Mouse (Mus musculus) kidney, embryonic 15.5 days (tissue): ENCODE data around the gene Odaph. TPM values are rescaled to one million over a fixed set of nuclear protein-coding genes. Genes with fewer than 3 reads are reported as not detected.

ENCODE experiments used
- ATAC-seq: fragments of 200-750 bp; cut with Nextera tagmentation; replicated peaks from 2 replicates; pipeline ENCODE4 v1.8.0; 2017; ENCODE audit warnings: moderate TSS enrichment; ENCODE audit not compliant: low FRiP score
- H3K27ac ChIP-seq: fragments of 300-500 bp; sonication (generic); 2 replicates; pipeline ENCODE4 v1.5.1; 2015; ENCODE audit warnings: mild to moderate bottlenecking, inconsistent platforms
- H3K27me3 ChIP-seq: fragments of 300-500 bp; sonication (generic); 2 replicates; pipeline ENCODE4 v1.6.1; 2015; ENCODE audit warnings: inconsistent platforms
- H3K36me3 ChIP-seq: fragments of 300-500 bp; sonication (generic); 2 replicates; pipeline ENCODE4 v1.6.1; 2015; ENCODE audit warnings: inconsistent platforms
- H3K4me1 ChIP-seq: fragments of 300-500 bp; sonication (generic); 2 replicates; pipeline ENCODE4 v1.6.1; 2015; ENCODE audit warnings: inconsistent platforms
- H3K4me2 ChIP-seq: fragments of 300-500 bp; sonication (generic); 2 replicates; pipeline ENCODE4 v1.6.1; 2015; ENCODE audit warnings: moderate library complexity, mild to moderate bottlenecking, inconsistent platforms
- H3K4me3 ChIP-seq: fragments of 300-500 bp; sonication (generic); replicated peaks from 2 replicates; pipeline ENCODE4 v1.5.1; 2015; ENCODE audit warnings: mild to moderate bottlenecking, inconsistent platforms
- H3K9ac ChIP-seq: fragments of 300-500 bp; sonication (generic); 2 replicates; pipeline ENCODE4 v1.6.1; 2015; ENCODE audit warnings: mild to moderate bottlenecking, inconsistent platforms
- H3K9me3 ChIP-seq: fragments of 300-500 bp; sonication (generic); replicated peaks from 2 replicates; pipeline ENCODE4 v1.6.1; 2016; ENCODE audit warnings: inconsistent platforms
- WGBS: fragments of 180-500 bp; shearing (Covaris S2); methylation state at CpG from one replicate; pipeline ENCODE4 v1.1.7; 2015; ENCODE audit warnings: mixed read lengths; 5-methylcytosine and 5-hydroxymethylcytosine counted together
- polyA plus RNA-seq: library from polyadenylated mRNA; unstranded; fragments of >200 nt; fragmentation: Nextera tagmentation; extraction: Ambion mirVana; gene quantifications from 2 replicates; pipeline ENCODE4 v1.2.1, GENCODE M21; 2015

Gene Odaph
- polyA plus RNA-seq, 1 experiment from 2014 or later, result not detected

DNA sequence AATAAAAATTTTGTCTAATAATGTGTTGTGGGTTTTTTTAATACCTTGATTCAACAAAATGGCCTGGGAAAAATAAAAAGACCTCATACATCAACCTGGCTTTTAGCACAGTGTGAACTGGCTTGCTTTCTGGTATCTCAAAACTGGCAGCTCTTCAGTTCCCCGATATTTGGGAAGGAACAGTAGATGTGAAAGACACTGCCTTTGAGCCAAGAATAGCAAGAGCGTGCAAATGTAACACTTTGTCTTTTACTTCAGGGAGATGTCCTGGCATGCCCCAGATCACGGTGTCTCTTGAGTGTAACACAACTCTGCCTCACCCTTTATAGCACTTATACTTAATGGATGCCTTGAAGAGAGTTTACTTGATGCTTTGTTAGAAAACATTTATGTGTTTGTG lies 15.2 kb upstream of the Odaph start:
- Histone ChIP-seq H3K36me3 (no peaks in the 10 kb centered on the region; the same call in 1 of the 2 replicates), H3K4me2 (no peak overlapping the region), H3K9me3 (no peaks in the 10 kb centered on the region), H3K27me3 (no peaks in the 10 kb centered on the region), H3K4me3 (no peak overlapping the region), H3K9ac (no peak overlapping the region), H3K4me1 (no peaks in the 10 kb centered on the region), H3K27ac (no peak overlapping the region)
- no peak for ATAC-seq
- WGBS, result 88% methylated on average over 3 of the region's 3 CpGs

DNA sequence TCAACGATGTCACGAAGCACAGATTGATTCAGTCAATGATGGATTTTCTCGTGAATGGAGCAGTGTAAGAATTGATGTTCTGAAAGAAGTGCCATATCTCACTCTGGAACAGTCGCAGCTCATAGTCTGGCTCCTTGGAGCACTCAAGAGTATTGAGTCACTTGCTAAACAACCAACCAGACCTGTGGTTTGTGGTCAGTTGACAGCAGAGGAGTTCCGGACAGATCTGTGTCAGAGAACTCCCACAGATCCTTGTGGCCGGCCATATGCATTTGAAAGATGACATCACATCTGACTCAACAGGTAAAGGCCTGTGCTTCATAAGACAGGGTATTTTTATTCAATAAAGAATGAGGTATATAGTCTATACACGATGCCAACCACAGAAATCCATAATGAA lies 13.3 kb upstream of the Odaph start:
- no peak for ATAC-seq
- Histone ChIP-seq H3K9me3 (no peaks in the 10 kb centered on the region), H3K27ac (no peak overlapping the region), H3K27me3 (no peaks in the 10 kb centered on the region), H3K4me1 (no peaks in the 10 kb centered on the region), H3K4me3 (no peak overlapping the region), H3K9ac (no peak overlapping the region), H3K36me3 (no peaks in the 10 kb centered on the region; the same call in 1 of the 2 replicates), H3K4me2 (no peak overlapping the region)
- 90% methylated on average over 7 of the region's 7 CpGs for WGBS

DNA sequence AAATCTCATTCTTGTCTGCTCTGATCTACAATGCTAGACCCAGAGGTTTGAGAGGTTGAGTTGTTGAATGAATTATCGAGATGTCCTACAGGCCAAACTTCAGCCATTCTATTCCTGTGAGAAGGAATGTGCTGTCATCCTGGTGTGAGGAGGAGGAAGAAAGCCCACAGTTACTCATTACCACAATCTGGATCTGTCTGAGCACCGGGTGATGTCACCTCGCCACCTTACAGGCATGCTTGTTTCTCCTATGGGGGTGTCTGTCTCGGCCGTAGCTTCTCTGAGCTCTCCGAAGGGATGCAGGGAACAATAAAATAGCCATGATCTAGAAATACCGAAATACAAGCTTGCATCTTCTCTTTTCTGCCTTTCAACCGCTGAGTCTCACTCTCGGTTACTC lies 11.5 kb upstream of the Odaph start:
- no peaks in the 10 kb centered on the region for H3K27me3 ChIP-seq
- H3K4me2 ChIP-seq, result no peak overlapping the region
- H3K27ac ChIP-seq, result no peak overlapping the region
- H3K9me3 ChIP-seq, result no peaks in the 10 kb centered on the region
- H3K4me1 ChIP-seq, result no peaks in the 10 kb centered on the region
- no peak for ATAC-seq
- WGBS, result 89% methylated on average over 9 of the region's 9 CpGs
- no peak overlapping the region for H3K4me3 ChIP-seq
- no peaks in the 10 kb centered on the region for H3K36me3 ChIP-seq
- H3K9ac ChIP-seq, result no peak overlapping the region

DNA sequence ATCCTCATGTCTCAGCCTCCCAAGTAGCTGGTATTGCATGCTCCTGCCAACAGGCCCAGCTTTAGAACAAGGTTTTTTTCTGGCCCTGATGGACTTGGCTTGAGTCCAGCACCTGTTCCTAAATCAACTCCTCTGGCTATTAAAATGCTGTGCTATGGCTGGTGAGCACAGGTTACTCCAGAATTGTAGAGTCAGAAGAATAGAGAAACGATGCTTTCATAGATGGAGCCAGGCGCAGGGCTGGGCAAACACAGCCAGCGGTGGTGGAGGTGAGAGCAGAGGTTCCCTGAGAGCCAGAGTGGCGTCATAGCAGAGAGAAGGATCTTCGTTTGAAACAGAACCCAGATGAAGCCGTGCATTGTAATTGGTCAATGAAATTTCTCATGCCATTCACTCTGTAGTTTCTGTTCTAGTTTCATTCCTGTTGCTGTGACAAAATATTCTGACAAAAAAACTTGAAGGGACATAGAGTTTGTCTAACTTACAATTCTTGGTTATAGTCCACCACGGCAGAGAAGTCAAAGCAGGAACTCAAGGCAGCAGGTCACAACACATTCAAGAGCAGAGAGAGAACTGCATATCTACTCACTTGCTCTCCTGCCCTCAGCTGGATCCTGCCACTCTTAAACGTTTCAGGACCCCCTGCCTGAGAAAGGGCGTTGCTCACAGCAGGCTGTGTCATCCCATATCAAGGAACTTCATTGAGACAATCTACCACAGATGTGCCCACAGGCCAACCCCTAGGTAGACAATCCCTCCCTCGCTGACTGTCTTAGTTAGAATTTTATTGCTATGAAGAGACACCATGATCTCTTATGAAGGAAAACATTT lies 10.5 kb upstream of the Odaph start:
- Histone ChIP-seq H3K27ac (no peak overlapping the region), H3K9me3 (no peaks in the 10 kb centered on the region), H3K4me1 (no peaks in the 10 kb centered on the region), H3K4me2 (no peak overlapping the region), H3K4me3 (no peak overlapping the region), H3K27me3 (no peaks in the 10 kb centered on the region), H3K9ac (no peak overlapping the region), H3K36me3 (no peaks in the 10 kb centered on the region)
- ATAC-seq, result no peak
- WGBS, result 78% methylated on average over 10 of the region's 10 CpGs

DNA sequence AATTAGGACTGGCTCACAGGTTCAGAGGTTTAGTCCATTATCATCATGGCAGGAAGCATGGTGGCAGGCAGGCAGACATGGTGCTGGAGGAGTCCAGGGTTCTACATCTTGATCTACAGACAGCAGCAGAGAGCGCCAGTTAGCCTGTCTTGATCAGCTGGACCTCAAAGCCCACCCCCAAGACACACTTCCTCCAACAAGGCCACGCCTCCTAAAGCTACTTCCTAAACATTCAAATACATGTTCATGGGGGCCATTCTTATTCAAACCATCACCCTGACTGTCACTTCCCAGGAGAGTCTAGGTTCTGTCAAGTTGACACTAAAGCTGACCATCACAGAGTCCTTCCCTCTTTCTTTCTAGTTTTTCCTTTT lies 9.9 kb upstream of the Odaph start:
- no peak for ATAC-seq
- Histone ChIP-seq H3K27me3 (no peaks in the 10 kb centered on the region), H3K4me2 (no peak overlapping the region), H3K9me3 (no peaks in the 10 kb centered on the region), H3K36me3 (no peaks in the 10 kb centered on the region), H3K9ac (no peak overlapping the region), H3K4me1 (no peaks in the 10 kb centered on the region), H3K4me3 (no peak overlapping the region), H3K27ac (no peak overlapping the region)
- WGBS, result 88% methylated on average over 2 of the region's 2 CpGs

DNA sequence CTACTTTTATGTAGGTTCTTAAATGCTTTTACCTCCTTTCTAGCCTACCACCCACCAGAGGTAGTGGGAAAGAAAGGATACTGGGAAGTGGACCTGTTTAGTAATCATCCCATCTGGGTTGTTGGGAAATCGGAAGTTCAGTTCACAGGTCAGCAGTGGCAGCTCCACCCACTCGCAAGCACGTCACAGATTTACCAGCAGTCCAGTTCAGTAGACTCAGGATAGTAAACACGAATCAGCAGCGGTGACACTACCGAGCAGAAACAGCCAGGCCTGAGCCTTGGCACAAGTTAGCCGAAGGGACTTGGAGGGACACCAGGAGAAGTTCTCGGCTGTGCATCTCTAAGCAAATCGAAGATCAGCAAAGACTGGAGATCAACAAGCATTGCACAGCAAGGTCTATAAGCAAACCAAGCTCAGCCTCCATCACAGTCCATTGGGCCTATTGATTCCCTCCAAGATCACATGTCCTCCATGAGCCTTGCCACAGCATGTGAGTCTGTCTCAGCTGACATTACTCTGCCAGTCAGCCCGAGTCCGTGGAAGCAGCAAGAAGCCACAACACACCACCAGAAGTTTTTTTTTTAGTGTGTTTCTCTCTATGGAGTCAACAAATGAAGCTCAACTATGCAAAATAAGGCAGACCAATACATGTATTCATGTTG lies 6.0 kb upstream of the Odaph start:
- H3K4me2 ChIP-seq, result no peak overlapping the region
- no peak overlapping the region for H3K4me3 ChIP-seq
- H3K9me3 ChIP-seq, result no peaks in the 10 kb centered on the region
- H3K9ac ChIP-seq, result no peak overlapping the region
- WGBS, result 88% methylated on average over 11 of the region's 11 CpGs
- no peak overlapping the region for H3K27ac ChIP-seq
- no peaks in the 10 kb centered on the region for H3K27me3 ChIP-seq
- ATAC-seq, result no peak
- H3K4me1 ChIP-seq, result no peaks in the 10 kb centered on the region
- H3K36me3 ChIP-seq, result no peaks in the 10 kb centered on the region

DNA sequence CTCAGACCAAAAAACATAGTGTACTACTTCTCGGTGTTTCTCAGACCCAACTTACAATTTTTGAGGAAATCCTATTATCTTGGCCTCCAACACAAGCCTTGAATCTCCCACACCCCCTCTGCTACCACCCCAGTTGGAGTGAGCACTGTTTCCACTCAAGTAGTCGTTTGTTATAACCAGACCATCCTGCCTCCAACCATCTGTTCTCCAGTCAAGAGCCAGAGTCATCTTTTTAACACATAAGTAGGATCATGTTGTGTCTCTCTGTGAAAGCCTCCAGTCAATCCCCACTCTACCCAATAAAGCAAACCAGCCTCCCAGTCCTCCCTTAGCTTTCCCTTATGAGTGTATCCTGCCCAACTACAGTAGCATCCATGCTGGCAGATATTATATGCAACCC lies 3.8 kb upstream of the Odaph start:
- H3K36me3 ChIP-seq, result no peaks in the 10 kb centered on the region
- H3K4me2 ChIP-seq, result no peak overlapping the region
- H3K4me3 ChIP-seq, result no peak overlapping the region
- no peaks in the 10 kb centered on the region for H3K9me3 ChIP-seq
- H3K4me1 ChIP-seq, result no peaks in the 10 kb centered on the region
- no peak overlapping the region for H3K9ac ChIP-seq
- H3K27ac ChIP-seq, result no peak overlapping the region
- no peaks in the 10 kb centered on the region for H3K27me3 ChIP-seq
- WGBS, result 78% methylated on average over 2 of the region's 2 CpGs
- no peak for ATAC-seq

DNA sequence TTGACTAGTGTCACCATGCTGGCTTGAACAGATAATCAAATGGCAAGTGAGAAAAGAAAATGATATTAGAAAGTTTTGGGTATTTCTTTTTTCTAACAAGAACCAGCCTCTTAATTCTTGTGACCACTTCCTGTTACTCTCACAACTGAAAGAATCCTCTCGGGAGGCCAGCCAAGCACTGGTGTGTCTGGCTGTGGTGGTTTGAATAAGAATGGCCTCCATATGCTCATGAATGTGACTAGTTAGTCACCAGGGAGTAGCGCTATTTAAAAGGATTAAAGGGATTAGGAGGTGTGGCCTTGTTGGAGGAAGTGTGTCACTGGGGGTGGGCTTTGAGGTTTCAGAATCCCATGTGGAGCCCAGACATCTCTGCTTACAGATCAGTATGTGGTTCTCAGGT lies 1.6 kb upstream of the Odaph start:
- no peaks in the 10 kb centered on the region for H3K9me3 ChIP-seq
- H3K36me3 ChIP-seq, result no peaks in the 10 kb centered on the region
- H3K4me3 ChIP-seq, result no peak overlapping the region
- H3K27me3 ChIP-seq, result no peaks in the 10 kb centered on the region
- no peak overlapping the region for H3K4me2 ChIP-seq
- H3K4me1 ChIP-seq, result no peaks in the 10 kb centered on the region
- H3K9ac ChIP-seq, result no peak overlapping the region
- 73% methylated on average over 2 of the region's 2 CpGs for WGBS
- no peak overlapping the region for H3K27ac ChIP-seq
- ATAC-seq, result no peak

DNA sequence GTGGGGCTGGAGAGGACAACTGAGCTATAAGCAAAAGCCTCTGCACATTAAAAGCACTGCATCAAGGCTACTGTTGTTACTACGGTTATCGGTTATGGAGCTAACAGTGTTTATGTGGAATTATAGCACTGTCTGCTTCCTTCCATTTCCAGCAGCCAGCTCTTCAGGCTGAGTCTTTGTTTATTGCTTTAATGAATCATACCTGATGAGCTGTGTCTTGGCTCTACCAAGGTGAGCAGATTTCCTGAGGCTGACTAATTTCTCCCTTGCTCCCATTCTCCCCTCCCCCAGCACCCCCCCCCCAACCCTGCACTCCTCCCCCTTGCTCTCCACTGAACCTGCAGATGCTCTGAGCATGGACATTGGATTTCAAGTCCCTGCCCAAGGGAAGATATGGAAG lies 524 bp downstream of the Odaph start:
- Histone ChIP-seq H3K9me3 (no peaks in the 10 kb centered on the region), H3K4me2 (no peak overlapping the region), H3K4me1 (no peaks in the 10 kb centered on the region), H3K9ac (no peak overlapping the region), H3K27ac (no peak overlapping the region), H3K27me3 (no peaks in the 10 kb centered on the region), H3K36me3 (no peaks in the 10 kb centered on the region), H3K4me3 (no peak overlapping the region)
- 96% methylated on average over 2 of the region's 2 CpGs for WGBS
- no peak for ATAC-seq

DNA sequence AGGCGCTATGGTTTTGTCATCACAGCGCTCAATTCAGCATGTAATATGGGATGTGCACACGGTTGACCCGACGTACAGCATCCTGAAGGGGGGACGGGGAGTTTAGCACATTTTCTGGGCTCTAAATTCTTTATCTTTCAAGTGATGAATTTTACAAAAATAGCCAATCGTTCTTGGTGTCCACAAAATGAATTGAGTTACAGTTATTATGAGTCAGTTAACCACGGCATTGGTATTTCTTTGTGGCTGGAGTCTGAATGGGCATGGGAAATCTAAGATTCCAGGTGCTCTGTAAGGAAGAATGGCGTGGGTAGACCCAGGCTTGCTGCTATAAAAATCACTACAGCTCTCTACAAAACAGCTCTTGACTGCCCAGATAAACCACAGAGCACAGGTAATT lies 2.0 kb downstream of the Odaph start:
- ATAC-seq, result no peak
- Histone ChIP-seq H3K4me2 (no peak overlapping the region), H3K27ac (no peak overlapping the region), H3K9me3 (no peaks in the 10 kb centered on the region), H3K9ac (no peak overlapping the region), H3K4me3 (no peak overlapping the region), H3K36me3 (no peaks in the 10 kb centered on the region), H3K4me1 (no peaks in the 10 kb centered on the region), H3K27me3 (no peaks in the 10 kb centered on the region)
- 84% methylated on average over 9 of the region's 9 CpGs for whole genome bisulfite sequencing

DNA sequence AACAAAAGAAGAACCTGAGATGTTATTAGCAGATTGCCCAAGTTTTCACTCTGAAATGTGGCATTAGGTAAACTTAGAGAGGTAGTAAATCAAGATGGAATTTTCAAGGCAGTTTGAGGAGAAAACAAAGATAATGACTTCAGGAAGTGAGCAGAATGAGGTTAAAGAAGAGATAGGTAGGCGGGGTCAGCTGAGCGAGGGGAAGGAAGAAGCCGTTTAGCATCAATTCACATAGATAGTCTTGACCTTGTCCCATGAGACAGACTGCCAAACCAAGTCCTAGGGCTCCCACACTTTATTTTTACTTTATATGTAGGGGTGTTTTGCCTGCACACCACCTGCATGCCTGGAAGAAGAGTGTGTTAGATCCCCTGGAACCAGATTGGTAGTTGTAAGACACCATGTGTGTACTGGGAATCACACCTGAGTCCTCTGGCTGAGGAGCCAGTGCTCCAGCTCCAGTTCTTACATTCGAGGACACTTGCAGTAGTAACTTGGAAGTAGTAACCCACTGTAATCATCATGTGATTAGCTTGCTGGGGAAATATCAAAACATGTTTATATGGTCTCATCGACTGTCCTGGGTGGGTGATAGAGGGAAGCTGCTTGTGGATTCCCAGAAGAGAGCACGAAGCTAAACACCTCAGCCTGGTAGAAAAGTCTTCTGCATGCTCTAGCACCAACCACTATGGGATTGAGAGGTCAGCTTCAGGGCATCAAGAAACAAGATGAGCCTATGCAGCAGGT lies 4.1 kb downstream of the Odaph start:
- H3K4me2 ChIP-seq, result no peak overlapping the region
- no peak for ATAC-seq
- H3K27ac ChIP-seq, result no peak overlapping the region
- 68% methylated on average over 6 of the region's 6 CpGs for WGBS
- no peaks in the 10 kb centered on the region for H3K9me3 ChIP-seq
- H3K4me3 ChIP-seq, result no peak overlapping the region
- H3K4me1 ChIP-seq, result no peaks in the 10 kb centered on the region
- H3K9ac ChIP-seq, result no peak overlapping the region
- H3K27me3 ChIP-seq, result no peaks in the 10 kb centered on the region
- H3K36me3 ChIP-seq, result no peaks in the 10 kb centered on the region

DNA sequence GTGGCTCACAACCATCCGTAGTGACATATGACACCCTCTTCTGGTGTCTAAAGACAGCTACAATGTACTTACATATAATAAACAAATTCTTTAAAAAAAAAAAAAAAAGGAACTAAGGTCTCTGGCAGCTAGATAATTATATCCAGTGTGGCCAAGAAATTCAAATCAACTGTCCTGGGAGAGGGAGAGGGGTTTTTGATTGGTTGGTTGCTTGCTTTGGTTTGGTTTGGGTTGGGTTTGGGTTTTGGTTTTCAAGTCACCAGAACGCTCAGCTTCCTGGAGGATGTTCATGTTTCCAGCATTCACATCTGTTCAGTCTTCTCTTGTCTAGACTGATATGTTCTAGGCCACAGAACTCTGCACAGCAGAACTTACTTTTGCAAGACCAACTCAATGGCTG lies 5.8 kb downstream of the Odaph start:
- WGBS, result 86% methylated on average over 2 of the region's 2 CpGs
- no peak overlapping the region for H3K4me2 ChIP-seq
- no peak for ATAC-seq
- no peaks in the 10 kb centered on the region for H3K27me3 ChIP-seq
- no peak overlapping the region for H3K27ac ChIP-seq
- no peaks in the 10 kb centered on the region for H3K9me3 ChIP-seq
- no peak overlapping the region for H3K9ac ChIP-seq
- H3K36me3 ChIP-seq, result no peaks in the 10 kb centered on the region
- no peak overlapping the region for H3K4me3 ChIP-seq
- no peaks in the 10 kb centered on the region for H3K4me1 ChIP-seq
